Mouse (Mus musculus): ENCODE measurements around the gene Rad51ap1. TPM values are rescaled to one million over a fixed set of nuclear protein-coding genes. Genes with fewer than 3 reads are reported as not detected.

Rad51ap1 gene
- total RNA-seq, 2 experiments from 2014 or later, result 11.1 to 12.1 TPM

Other genes with a start within 250 kb of the Rad51ap1 start
- gene Kcna6, start 198.9 kb downstream of the Rad51ap1 start, total RNA-seq (2021), result 1 to 10 TPM; 3.3 to 5.7 TPM
- 100 to 1,000 TPM; 413 to 455 TPM for gene Ndufa9, start 90.5 kb downstream of the Rad51ap1 start, total RNA-seq (2021)
- gene Akap3, start 86.5 kb downstream of the Rad51ap1 start, total RNA-seq (2021), result under 1 TPM in 1 of 2 experiments, not detected in 1; 0.09 TPM
- gene Dyrk4, start 17.7 kb downstream of the Rad51ap1 start, total RNA-seq (2021), result under 1 TPM in 1 of 2 experiments, not detected in 1; 0.27 TPM
- gene D6Wsu163e, start 375 bp upstream of the Rad51ap1 start, total RNA-seq (2021), result 10 to 100 TPM; 17.5 to 19.7 TPM
- gene Fgf6, start 76.0 kb upstream of the Rad51ap1 start, total RNA-seq (2021), result under 1 TPM; 0.18 to 0.42 TPM
- gene Fgf23, start 133.3 kb upstream of the Rad51ap1 start, total RNA-seq (2021), result not detected
- 10 to 100 TPM; 12.5 to 16.2 TPM for gene Tigar, start 170.0 kb upstream of the Rad51ap1 start, total RNA-seq (2021)
- 100 to 1,000 TPM; 177 to 178 TPM for gene Ccnd2, start 212.6 kb upstream of the Rad51ap1 start, total RNA-seq (2021)

Measured in adrenal gland, postnatal 10 days (tissue).